Mouse (Mus musculus) CH12.LX (cell line): ENCODE measurements at regions not wholly inside any gene's neighbourhood (a gene's known extent, or its start where the extent isn't known, plus 50 kb on each side); places are given as distances from the start of the nearest gene placed in this dataset.

Source experiments
- CTCF ChIP-seq, 2 experiments: IDR thresholded peaks in 1 of 2; conservative IDR thresholded peaks in 1 of 2; 2 replicates each; pipeline ENCODE4 v1.5.1; 2011 to 2012; ENCODE audit warnings: low read depth in 2 of 2, low read length in 2 of 2, improper control_type of control experiment in 1 of 2, inconsistent platforms in 1 of 2, mild to moderate bottlenecking in 1 of 2, moderate library complexity in 1 of 2
- EP300 ChIP-seq: IDR thresholded peaks from 2 replicates; pipeline ENCODE4 v1.6.1; 2011; ENCODE audit warnings: low read length, improper control_type of control experiment
- ETS1 ChIP-seq: conservative IDR thresholded peaks from 2 replicates; pipeline ENCODE4 v1.6.1; 2012; ENCODE audit warnings: low read depth, mild to moderate bottlenecking, inconsistent platforms, low read length, improper control_type of control experiment, moderate library complexity
- HCFC1 ChIP-seq: IDR thresholded peaks from 2 replicates; pipeline ENCODE4 v1.6.1; 2012; ENCODE audit warnings: low read depth, mild to moderate bottlenecking, inconsistent platforms, low read length, improper control_type of control experiment
- IRF4 ChIP-seq: IDR thresholded peaks from 2 replicates; pipeline ENCODE4 v1.6.1; 2014; ENCODE audit warnings: low read depth, mild to moderate bottlenecking, inconsistent platforms, low read length, improper control_type of control experiment
- JUN ChIP-seq: IDR thresholded peaks from 2 replicates; pipeline ENCODE4 v1.6.1; 2011; ENCODE audit warnings: low read depth, mild to moderate bottlenecking, low read length, improper control_type of control experiment, moderate library complexity; ENCODE audit not compliant: insufficient read depth
- MAFK ChIP-seq: IDR thresholded peaks from 2 replicates; pipeline ENCODE4 v1.6.1; 2011; ENCODE audit warnings: low read length, improper control_type of control experiment; ENCODE audit not compliant: insufficient replicate concordance
- MAX ChIP-seq: IDR thresholded peaks from 2 replicates; pipeline ENCODE4 v1.6.1; 2011; ENCODE audit warnings: low read length, improper control_type of control experiment
- PAX5 ChIP-seq: IDR thresholded peaks from 2 replicates; pipeline ENCODE4 v1.6.1; 2012; ENCODE audit warnings: low read length, inconsistent platforms, mixed read lengths
- POLR2A ChIP-seq: IDR thresholded peaks from 2 replicates; pipeline ENCODE4 v1.6.1; 2011; ENCODE audit warnings: low read depth, mild to moderate bottlenecking, improper control_type of control experiment, low read length
- TBP ChIP-seq: conservative IDR thresholded peaks from 2 replicates; pipeline ENCODE4 v1.6.1; 2011; ENCODE audit warnings: low read depth, low read length, improper control_type of control experiment
- TCF12 ChIP-seq: IDR thresholded peaks from 2 replicates; pipeline ENCODE4 v1.6.1; 2014; ENCODE audit warnings: low read depth, mild to moderate bottlenecking, inconsistent platforms, low read length, improper control_type of control experiment
- ZNF384 ChIP-seq: IDR thresholded peaks from 2 replicates; pipeline ENCODE4 v1.6.1; 2012; ENCODE audit warnings: low read depth, low read length, improper control_type of control experiment, inconsistent platforms

DNA sequence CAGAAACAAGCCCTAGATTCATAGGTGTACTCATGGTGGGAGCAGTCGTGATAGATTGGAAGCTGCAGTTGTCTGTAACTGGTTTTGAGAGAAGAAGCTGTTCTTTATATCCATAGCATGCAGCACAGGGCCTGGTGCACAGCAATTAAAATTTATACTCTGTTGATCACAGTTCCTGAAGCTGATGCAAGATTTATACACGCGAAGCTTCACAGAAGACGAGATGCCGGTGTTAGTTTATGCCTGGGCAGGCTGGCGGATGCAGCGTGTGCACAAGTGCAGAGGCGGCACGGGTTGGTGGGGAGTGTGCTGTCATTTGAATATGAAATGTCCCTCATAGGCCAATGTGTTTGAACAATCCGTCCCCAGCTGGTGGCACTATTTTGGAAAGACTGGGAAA, 136.9 kb upstream of the Serpine2 start:
- TF ChIP-seq HCFC1 (no peak), POLR2A (no peak), JUN (no peak), IRF4 (no peak), CTCF (conservative IDR thresholded peaks at IDR 0.05 in 1 of 2, IDR thresholded peaks at IDR 0.05 in 1 of 2; ENCODE audit: low read depth in 2 of 2, low read length in 2 of 2) (no peak), TBP (no peak), MAX (no peak), ZNF384 (no peak), MAFK (no peak), TCF12 (no peak), ETS1 (no peak), PAX5 (no peak), EP300 (no peak)
